Mouse (Mus musculus) NIH3T3 (cell line): ENCODE measurements around the gene Srpk3.
"Not testable (repeated sequence)": the region's sequence is repeated elsewhere in the genome, so short reads cannot be mapped to it uniquely, and the experiment has no call there.

Experiments
- DNase-seq: peaks from one replicate; pipeline ENCODE4 v3.0.0-alpha.2; 2012; ENCODE audit warnings: low read depth

The Srpk3 gene

GRCm38 (mm10) chrX:73774168-73774760, at the start of gene Srpk3:
Gene Srpk3 (plus strand): TSS chrX:73774405.
- DNase-seq = no peak

- DNase-seq = no peak
Measured at GRCm38 (mm10) chrX:73730908-73731307, 43.3 kb upstream of the Srpk3 start.

GRCm38 (mm10) chrX:73738155-73738554, 36.0 kb upstream of the Srpk3 start:
- no peak for DNase-seq

GRCm38 (mm10) chrX:73739151-73739550, 35.1 kb upstream of the Srpk3 start:
- DNase-seq = no peak

- DNase-seq = not testable (repeated sequence)
Measured at GRCm38 (mm10) chrX:73739841-73740240, 34.4 kb upstream of the Srpk3 start.

GRCm38 (mm10) chrX:73744774-73745481, 29.3 kb upstream of the Srpk3 start:
- DNase-seq = no peak

GRCm38 (mm10) chrX:73748977-73749376, 25.2 kb upstream of the Srpk3 start:
- no peak for DNase-seq

- no peak for DNase-seq
Measured at GRCm38 (mm10) chrX:73756334-73757140, 17.7 kb upstream of the Srpk3 start, which contains the start of gene Plxnb3. Gene Plxnb3 (plus strand): TSS chrX:73757090.

- DNase-seq = no peak
Measured at GRCm38 (mm10) chrX:73758611-73759290, 15.5 kb upstream of the Srpk3 start.

- no peak for DNase-seq
Measured at GRCm38 (mm10) chrX:73765311-73765710, 8.9 kb upstream of the Srpk3 start.

GRCm38 (mm10) chrX:73767267-73767666, 6.9 kb upstream of the Srpk3 start:
- DNase-seq = no peak

- DNase-seq = no peak
Measured at GRCm38 (mm10) chrX:73774802-73775483, 738 bp downstream of the Srpk3 start.

- no peak for DNase-seq
Measured at GRCm38 (mm10) chrX:73782227-73782626, 8.0 kb downstream of the Srpk3 start.

- DNase-seq = no peak
Measured at GRCm38 (mm10) chrX:73785666-73786065, 11.5 kb downstream of the Srpk3 start.

- peak; percentile 96 for DNase-seq
Measured at GRCm38 (mm10) chrX:73786364-73787224, 12.4 kb downstream of the Srpk3 start, which contains the start of the genes Idh3g and Ssr4. Gene Idh3g (minus strand): TSS chrX:73786897. Gene Ssr4 (plus strand): TSS chrX:73787028.

- no peak for DNase-seq
Measured at GRCm38 (mm10) chrX:73787225-73787558, 13.0 kb downstream of the Srpk3 start.

GRCm38 (mm10) chrX:73788501-73788900, 14.3 kb downstream of the Srpk3 start:
- no peak for DNase-seq

- DNase-seq = no peak
Measured at GRCm38 (mm10) chrX:73793039-73793438, 18.8 kb downstream of the Srpk3 start.

GRCm38 (mm10) chrX:73793505-73793904, 19.3 kb downstream of the Srpk3 start:
- no peak for DNase-seq

GRCm38 (mm10) chrX:73797511-73797910, 23.3 kb downstream of the Srpk3 start:
- DNase-seq = no peak

GRCm38 (mm10) chrX:73798502-73798901, 24.3 kb downstream of the Srpk3 start:
- peak; percentile 79 for DNase-seq
